Mouse (Mus musculus) MEL (cell line): Measurements from ENCODE around the gene Mecom. TPM values are rescaled to one million over a fixed set of nuclear protein-coding genes. Genes with fewer than 3 reads are reported as not detected.

Source experiments
- DNase-seq: peaks from one replicate; pipeline ENCODE4 v3.0.0; 2011; ENCODE audit warnings: low read depth, low spot score
- H3K27ac ChIP-seq: 2 replicates; pipeline ENCODE4 v1.5.1; 2012; ENCODE audit warnings: low read depth, mild to moderate bottlenecking, control low read depth, low read length, moderate library complexity; ENCODE audit not compliant: control insufficient read depth
- H3K27me3 ChIP-seq, 2 experiments: fragments of 150-350 bp in 1 of 2; sonication (generic) in 1 of 2; 2 replicates each; pipeline ENCODE4 v1.6.1; 2012; ENCODE audit warnings: low read length in 2 of 2, mild to moderate bottlenecking in 2 of 2, improper control_type of control experiment in 1 of 2, moderate library complexity in 1 of 2; ENCODE audit not compliant: insufficient read depth in 2 of 2, control insufficient read depth in 1 of 2
- H3K36me3 ChIP-seq, 2 experiments: 2 replicates each; pipeline ENCODE4 v1.6.1; 2012 to 2014; ENCODE audit warnings: low read length in 2 of 2, improper control_type of control experiment in 1 of 2, inconsistent platforms in 1 of 2, mild to moderate bottlenecking in 1 of 2; ENCODE audit not compliant: insufficient read depth in 2 of 2, control insufficient read depth in 1 of 2
- H3K4me1 ChIP-seq, 2 experiments: fragments of 150-350 bp in 1 of 2; sonication (generic) in 1 of 2; 2 replicates each; pipeline ENCODE4 v1.6.1; 2012; ENCODE audit warnings: low read length in 2 of 2, improper control_type of control experiment in 1 of 2, mild to moderate bottlenecking in 1 of 2; ENCODE audit not compliant: insufficient read depth in 2 of 2, control insufficient read depth in 1 of 2
- H3K4me3 ChIP-seq, 2 experiments: fragments of 150-350 bp in 1 of 2; sonication (generic) in 1 of 2; 2 replicates each; pipeline ENCODE4 v1.5.1; 2012; ENCODE audit warnings: low read depth in 2 of 2, low read length in 2 of 2, mild to moderate bottlenecking in 2 of 2, moderate library complexity in 2 of 2, control low read depth in 1 of 2, improper control_type of control experiment in 1 of 2; ENCODE audit not compliant: control insufficient read depth in 1 of 2, insufficient read depth in 1 of 2
- H3K79me2 ChIP-seq: 2 replicates; pipeline ENCODE4 v1.6.1; 2012; ENCODE audit warnings: mild to moderate bottlenecking, low read length, moderate library complexity; ENCODE audit not compliant: control insufficient read depth, poor library complexity, insufficient read depth
- H3K9ac ChIP-seq: 2 replicates; pipeline ENCODE4 v1.6.1; 2012; ENCODE audit warnings: low read depth, mild to moderate bottlenecking, control low read depth, low read length, moderate library complexity; ENCODE audit not compliant: control insufficient read depth, poor library complexity, severe bottlenecking
- H3K9me3 ChIP-seq: fragments of 150-350 bp; sonication (generic); replicated peaks from 2 replicates; pipeline ENCODE4 v1.6.1; 2012; ENCODE audit warnings: mild to moderate bottlenecking, low read length, improper control_type of control experiment, moderate library complexity; ENCODE audit not compliant: insufficient read depth
- BHLHE40 ChIP-seq: IDR thresholded peaks from 2 replicates; pipeline ENCODE4 v1.6.1; 2012; ENCODE audit warnings: low read depth, mild to moderate bottlenecking, inconsistent platforms, low read length, improper control_type of control experiment, borderline replicate concordance
- CHD2 ChIP-seq: IDR thresholded peaks from 2 replicates; pipeline ENCODE4 v1.6.1; 2011; ENCODE audit warnings: low read length, improper control_type of control experiment
- CTCF ChIP-seq, 3 experiments: IDR thresholded peaks in 2 of 3; conservative IDR thresholded peaks in 1 of 3; 2 replicates each; pipeline ENCODE4 v1.5.1; 2011 to 2012; ENCODE audit warnings: low read length in 3 of 3, low read depth in 2 of 3, mild to moderate bottlenecking in 2 of 3, improper control_type of control experiment in 1 of 3, inconsistent platforms in 1 of 3, mixed read lengths in 1 of 3, moderate library complexity in 1 of 3; ENCODE audit not compliant: control insufficient read depth in 1 of 3, insufficient read depth in 1 of 3, poor library complexity in 1 of 3, severe bottlenecking in 1 of 3
- ETS1 ChIP-seq: IDR thresholded peaks from 2 replicates; pipeline ENCODE4 v1.6.1; 2012; ENCODE audit warnings: low read depth, mild to moderate bottlenecking, inconsistent platforms, low read length, improper control_type of control experiment, moderate library complexity
- MAFK ChIP-seq: IDR thresholded peaks from 2 replicates; pipeline ENCODE4 v1.6.1; 2011; ENCODE audit warnings: low read depth, mild to moderate bottlenecking, low read length, improper control_type of control experiment, borderline replicate concordance
- MAX ChIP-seq: IDR thresholded peaks from 2 replicates; pipeline ENCODE4 v1.6.1; 2011; ENCODE audit warnings: low read length, improper control_type of control experiment
- MEF2A ChIP-seq: IDR thresholded peaks from 2 replicates; pipeline ENCODE4 v1.6.1; 2014; ENCODE audit warnings: low read depth, mild to moderate bottlenecking, inconsistent platforms, low read length, improper control_type of control experiment; ENCODE audit not compliant: poor library complexity, insufficient replicate concordance, severe bottlenecking; ENCODE audit errors: extremely low read depth
- MYB ChIP-seq: IDR thresholded peaks from 2 replicates; pipeline ENCODE4 v1.6.1; 2011; ENCODE audit warnings: mild to moderate bottlenecking, low read depth, low read length, improper control_type of control experiment
- NELFE ChIP-seq: IDR thresholded peaks from 2 replicates; pipeline ENCODE4 v1.6.1; 2011; ENCODE audit warnings: low read depth, low read length, improper control_type of control experiment
- POLR2A ChIP-seq, 2 experiments: IDR thresholded peaks; 2 replicates each; pipeline ENCODE4 v1.6.1; 2011 to 2012; ENCODE audit warnings: low read length in 2 of 2, mild to moderate bottlenecking in 2 of 2, control low read depth in 1 of 2, improper control_type of control experiment in 1 of 2, low read depth in 1 of 2, moderate library complexity in 1 of 2; ENCODE audit not compliant: control insufficient read depth in 1 of 2, insufficient read depth in 1 of 2, poor library complexity in 1 of 2
- POLR2AphosphoS2 ChIP-seq: IDR thresholded peaks from 2 replicates; pipeline ENCODE4 v1.6.1; 2011; ENCODE audit warnings: low read length, improper control_type of control experiment
- RCOR1 ChIP-seq: IDR thresholded peaks from 2 replicates; pipeline ENCODE4 v1.6.1; 2012; ENCODE audit warnings: low read depth, mild to moderate bottlenecking, inconsistent platforms, low read length, improper control_type of control experiment
- TBP ChIP-seq: IDR thresholded peaks from 2 replicates; pipeline ENCODE4 v1.8.0; 2011; ENCODE audit warnings: low read depth, low read length, improper control_type of control experiment
- USF1 ChIP-seq: IDR thresholded peaks from 2 replicates; pipeline ENCODE4 v1.6.1; 2014; ENCODE audit warnings: low read depth, mild to moderate bottlenecking, inconsistent platforms, low read length, improper control_type of control experiment, moderate library complexity
- USF2 ChIP-seq, 2 experiments: IDR thresholded peaks; 2 replicates each; pipeline ENCODE4 v1.6.1; 2011 to 2012; ENCODE audit warnings: improper control_type of control experiment in 2 of 2, low read length in 2 of 2, borderline replicate concordance in 1 of 2, inconsistent platforms in 1 of 2, low read depth in 1 of 2, mild to moderate bottlenecking in 1 of 2; ENCODE audit not compliant: insufficient read depth in 1 of 2
- ZC3H11A ChIP-seq: IDR thresholded peaks from 2 replicates; pipeline ENCODE4 v1.6.1; 2012; ENCODE audit warnings: low read depth, mild to moderate bottlenecking, inconsistent platforms, low read length, improper control_type of control experiment
- ZKSCAN1 ChIP-seq: IDR thresholded peaks from 2 replicates; pipeline ENCODE4 v1.6.1; 2012; ENCODE audit warnings: low read depth, mild to moderate bottlenecking, inconsistent platforms, low read length, improper control_type of control experiment, moderate library complexity
- ZMIZ1 ChIP-seq: IDR thresholded peaks from 2 replicates; pipeline ENCODE4 v1.6.1; 2012; ENCODE audit warnings: low read depth, mild to moderate bottlenecking, inconsistent platforms, low read length, improper control_type of control experiment, moderate library complexity
- ZNF384 ChIP-seq: IDR thresholded peaks from 2 replicates; pipeline ENCODE4 v1.6.1; 2012; ENCODE audit warnings: low read depth, mild to moderate bottlenecking, inconsistent platforms, low read length, improper control_type of control experiment
- polyA plus RNA-seq, 2 experiments: library from polyadenylated mRNA; stranded (reverse) in 1 of 2; unstranded in 1 of 2; fragments of >175 nt in 1 of 2; fragments of >200 nt in 1 of 2; gene quantifications; 2 replicates each; pipeline versions ENCODE4 v1.2.1 to v1.2.4; 2012; ENCODE audit warnings: low replicate concordance in 2 of 2, low read depth in 1 of 2; ENCODE audit not compliant: insufficient read length in 2 of 2, insufficient read depth in 1 of 2, missing spikeins in 1 of 2
- total RNA-seq: library from RNA; depleted of rRNA; stranded (reverse); fragments of 300-350 nt; gene quantifications from 2 replicates; pipeline ENCODE4 v1.2.3, GENCODE M21; 2012

Mecom gene
- total and polyA plus RNA-seq, 3 experiments, result 0.04 TPM; not detected in 2

- H3K4me1 ChIP-seq, result no peaks in the 10 kb centered on the region
- no peak for DNase-seq
- TF ChIP-seq USF1 (no peak), ZKSCAN1 (no peak), RCOR1 (no peak)
- TF ChIP-seq, all 39 proteins: peak for 0
- no peaks in the 10 kb centered on the region for H3K79me2 ChIP-seq
- H3K36me3 ChIP-seq, result no peaks in the 10 kb centered on the region
- H3K9me3 ChIP-seq, result no peaks in the 10 kb centered on the region
- no peak overlapping the region for H3K9ac ChIP-seq
- no peak overlapping the region for H3K4me3 ChIP-seq
- H3K27me3 ChIP-seq, result no peaks in the 10 kb centered on the region
- no peak overlapping the region for H3K27ac ChIP-seq
Measured at GRCm38 (mm10) chr3:30461831-30462230, 86.0 kb downstream of the Mecom start.

- Histone ChIP-seq H3K9me3 (no peaks in the 10 kb centered on the region), H3K4me1 (no peaks in the 10 kb centered on the region), H3K79me2 (no peaks in the 10 kb centered on the region), H3K4me3 (no peak overlapping the region), H3K27ac (no peak overlapping the region), H3K27me3 (no peaks in the 10 kb centered on the region), H3K36me3 (no peaks in the 10 kb centered on the region), H3K9ac (no peak overlapping the region)
- TF ChIP-seq USF2 (IDR thresholded peaks at IDR 0.05; ENCODE audit: borderline replicate concordance in 1 of 2, insufficient read depth in 1 of 2, low read depth in 1 of 2, low read length in 2 of 2) (no peak), MAFK (no peak), ZKSCAN1 (no peak), MEF2A (no peak), ETS1 (no peak), ZNF384 (no peak), CHD2 (no peak), ZC3H11A (no peak), CTCF (IDR thresholded peaks at IDR 0.05 in 2 of 3, conservative IDR thresholded peaks at IDR 0.05 in 1 of 3; ENCODE audit: control insufficient read depth in 1 of 3, insufficient read depth in 1 of 3, low read depth in 2 of 3, low read length in 3 of 3, poor library complexity in 1 of 3, severe bottlenecking in 1 of 3) (no peak)
- DNase-seq, result no peak
Measured at GRCm38 (mm10) chr3:30460890-30461578, 86.8 kb downstream of the Mecom start.

GRCm38 (mm10) chr3:30459626-30460025, 88.2 kb downstream of the Mecom start:
- no peak overlapping the region for H3K4me3 ChIP-seq
- DNase-seq, result no peak
- H3K27ac ChIP-seq, result no peak overlapping the region
- H3K9me3 ChIP-seq, result no peaks in the 10 kb centered on the region
- TF ChIP-seq NELFE, result no peak
- TF ChIP-seq ZMIZ1, result no peak
- TF ChIP-seq CHD2, result no peak
- TF ChIP-seq CTCF (IDR thresholded peaks at IDR 0.05 in 2 of 3, conservative IDR thresholded peaks at IDR 0.05 in 1 of 3; ENCODE audit: control insufficient read depth in 1 of 3, insufficient read depth in 1 of 3, low read depth in 2 of 3, low read length in 3 of 3, poor library complexity in 1 of 3, severe bottlenecking in 1 of 3), result no peak
- TF ChIP-seq POLR2A (IDR thresholded peaks at IDR 0.05; ENCODE audit: control insufficient read depth in 1 of 2, insufficient read depth in 1 of 2, low read depth in 1 of 2, low read length in 2 of 2, poor library complexity in 1 of 2), result no peak
- TF ChIP-seq BHLHE40, result no peak
- TF ChIP-seq TBP, result no peak
- TF ChIP-seq RCOR1, result no peak
- TF ChIP-seq MAX, result no peak
- TF ChIP-seq POLR2AphosphoS2, result no peak
- TF ChIP-seq MYB, result no peak
- H3K79me2 ChIP-seq, result no peaks in the 10 kb centered on the region
- no peaks in the 10 kb centered on the region for H3K4me1 ChIP-seq
- H3K36me3 ChIP-seq, result no peaks in the 10 kb centered on the region
- no peak overlapping the region for H3K9ac ChIP-seq
- H3K27me3 ChIP-seq, result no peaks in the 10 kb centered on the region
